Mouse (Mus musculus): ENCODE results near the gene Ttc3.

- TF ChIP-seq CTCF (IDR thresholded peaks at IDR 0.05; ENCODE audit: low read depth, low read length) (no peak), POLR2A (IDR thresholded peaks at IDR 0.05; ENCODE audit: borderline replicate concordance, low read depth, low read length) (no peak)
These were observed 34.8 kb upstream of the Ttc3 start for GRCm38 (mm10) chr16:94335656-94336055.

Data from bone marrow macrophage, adult 2 months (primary cell).